Mouse (Mus musculus): ENCODE data around the gene Pik3cd.
A peak's percentile ranks its signal among the peaks of the same experiment; 100 is the strongest.
"Not testable (repeated sequence)": the region's sequence is repeated elsewhere in the genome, so short reads cannot be mapped to it uniquely, and the experiment has no call there.

Gene Pik3cd

GRCm38 (mm10) chr4:149650493-149651193 lies 51.7 kb downstream of the Pik3cd start:
- peak in 1 of 2 experiments; percentile 80 for DNase-seq (ENCODE audit: low spot score in 2 of 2)

- DNase-seq (ENCODE audit: low spot score in 2 of 2) = no peak
Observed at GRCm38 (mm10) chr4:149648031-149648805, 54.2 kb downstream of the Pik3cd start.

GRCm38 (mm10) chr4:149645761-149646160 lies 56.6 kb downstream of the Pik3cd start:
- DNase-seq (ENCODE audit: low spot score in 2 of 2) = no peak

- no peak for DNase-seq (ENCODE audit: low spot score in 2 of 2)
Observed at GRCm38 (mm10) chr4:149641956-149642355, 60.4 kb downstream of the Pik3cd start.

- no peak for DNase-seq (ENCODE audit: low spot score in 2 of 2)
Observed at GRCm38 (mm10) chr4:149641400-149641799, 61.0 kb downstream of the Pik3cd start.

- DNase-seq (ENCODE audit: low spot score in 2 of 2) = no peak
Observed at GRCm38 (mm10) chr4:149640831-149641230, 61.5 kb downstream of the Pik3cd start.

- no peak for DNase-seq (ENCODE audit: low spot score in 2 of 2)
Observed at GRCm38 (mm10) chr4:149637942-149638341, 64.4 kb downstream of the Pik3cd start.

GRCm38 (mm10) chr4:149635915-149636415 lies 66.4 kb downstream of the Pik3cd start:
- no peak for DNase-seq (ENCODE audit: low spot score in 2 of 2)

- DNase-seq (ENCODE audit: low spot score in 2 of 2) = no peak
Observed at GRCm38 (mm10) chr4:149634966-149635365, 67.4 kb downstream of the Pik3cd start.

- no peak for DNase-seq (ENCODE audit: low spot score in 2 of 2)
Observed at GRCm38 (mm10) chr4:149634157-149634556, 68.2 kb downstream of the Pik3cd start.

GRCm38 (mm10) chr4:149632670-149633307 lies 69.6 kb downstream of the Pik3cd start:
- DNase-seq (ENCODE audit: low spot score in 2 of 2) = no peak

GRCm38 (mm10) chr4:149628810-149629209 lies 73.6 kb downstream of the Pik3cd start:
- DNase-seq (ENCODE audit: low spot score in 2 of 2) = no peak

GRCm38 (mm10) chr4:149628372-149628771 lies 74.0 kb downstream of the Pik3cd start:
- peak in 1 of 2 experiments; percentile 51 for DNase-seq (ENCODE audit: low spot score in 2 of 2)

- DNase-seq (ENCODE audit: low spot score in 2 of 2) = no peak
Observed at GRCm38 (mm10) chr4:149626809-149627208, 75.6 kb downstream of the Pik3cd start.

- DNase-seq (ENCODE audit: low spot score in 2 of 2) = no peak
Observed at GRCm38 (mm10) chr4:149623711-149624110, 78.7 kb downstream of the Pik3cd start.

- no peak for DNase-seq (ENCODE audit: low spot score in 2 of 2)
Observed at GRCm38 (mm10) chr4:149621286-149621685, 81.1 kb downstream of the Pik3cd start.

GRCm38 (mm10) chr4:149619988-149620387 lies 82.4 kb downstream of the Pik3cd start:
- no peak for DNase-seq (ENCODE audit: low spot score in 2 of 2)

- not testable (repeated sequence) for DNase-seq (ENCODE audit: low spot score in 2 of 2)
Observed at GRCm38 (mm10) chr4:149616999-149617398, 85.4 kb downstream of the Pik3cd start.

GRCm38 (mm10) chr4:149614869-149615268 lies 87.5 kb downstream of the Pik3cd start:
- DNase-seq (ENCODE audit: low spot score in 2 of 2) = no peak

GRCm38 (mm10) chr4:149613497-149613896 lies 88.9 kb downstream of the Pik3cd start:
- DNase-seq (ENCODE audit: low spot score in 2 of 2) = not testable (repeated sequence)

GRCm38 (mm10) chr4:149611376-149612044 lies 90.9 kb downstream of the Pik3cd start:
- DNase-seq (ENCODE audit: low spot score in 2 of 2) = peak in 1 of 2 experiments; percentile 59

Measured in thymus, postnatal 10 days (tissue).